Mouse (Mus musculus) embryonic facial prominence, embryonic 11.5 days (tissue): Measurements from ENCODE around the gene Akap12. TPM values are rescaled to one million over a fixed set of nuclear protein-coding genes. Genes with fewer than 3 reads are reported as not detected.

Experiments
- ATAC-seq: fragments of 200-750 bp; cut with Nextera tagmentation; replicated peaks from 2 replicates; pipeline ENCODE4 v1.8.0; 2017; ENCODE audit warnings: low read depth; ENCODE audit not compliant: insufficient number of reproducible peaks, low FRiP score, low TSS enrichment
- DNase-seq: peaks from one replicate; pipeline ENCODE4 v3.0.0-alpha.2; 2015; ENCODE audit warnings: low spot score
- H3K27ac ChIP-seq: fragments of 300-500 bp; sonication (generic); replicated peaks from 2 replicates; pipeline ENCODE4 v1.5.1; 2014; ENCODE audit warnings: mild to moderate bottlenecking, low read depth, low read length, control low read depth
- H3K27me3 ChIP-seq: fragments of 300-500 bp; sonication (generic); 2 replicates; pipeline ENCODE4 v1.6.1; 2014; ENCODE audit warnings: mild to moderate bottlenecking, low read length, moderate library complexity, mixed read lengths; ENCODE audit not compliant: control insufficient read depth, insufficient read depth
- H3K36me3 ChIP-seq: fragments of 300-500 bp; sonication (generic); replicated peaks from 2 replicates; pipeline ENCODE4 v1.6.1; 2014; ENCODE audit warnings: low read depth, mild to moderate bottlenecking, low read length, moderate library complexity, mixed read lengths; ENCODE audit not compliant: control insufficient read depth, insufficient read depth
- H3K4me1 ChIP-seq: fragments of 300-500 bp; sonication (generic); 2 replicates; pipeline ENCODE4 v1.6.1; 2014; ENCODE audit warnings: low read length, mixed read lengths; ENCODE audit not compliant: control insufficient read depth, insufficient read depth
- H3K4me2 ChIP-seq: fragments of 300-500 bp; sonication (generic); 2 replicates; pipeline ENCODE4 v1.6.1; 2014; ENCODE audit warnings: low read depth, mild to moderate bottlenecking, control low read depth, low read length, moderate library complexity
- H3K4me3 ChIP-seq: fragments of 300-500 bp; sonication (generic); 2 replicates; pipeline ENCODE4 v1.5.1; 2014; ENCODE audit warnings: low read depth, low read length, control low read depth
- H3K9ac ChIP-seq: fragments of 300-500 bp; sonication (generic); replicated peaks from 2 replicates; pipeline ENCODE4 v1.6.1; 2014; ENCODE audit warnings: mild to moderate bottlenecking, control low read depth, low read length
- H3K9me3 ChIP-seq: fragments of 300-500 bp; sonication (generic); replicated peaks from 2 replicates; pipeline ENCODE4 v1.6.1; 2016; ENCODE audit warnings: mild to moderate bottlenecking, low read length, inconsistent platforms, mixed read lengths; ENCODE audit not compliant: control insufficient read depth
- WGBS: fragments of 180-500 bp; shearing (Covaris S2); extraction: QIAGEN DNeasy Blood & Tissue Kit; methylation state at CpG from one replicate; pipeline ENCODE4 v1.1.7; 2014; 5-methylcytosine and 5-hydroxymethylcytosine counted together
- polyA plus RNA-seq: library from polyadenylated mRNA; unstranded; fragments of >200 nt; fragmentation: Nextera tagmentation; extraction: Ambion mirVana; gene quantifications from 2 replicates; pipeline ENCODE4 v1.2.1, GENCODE M21; 2014

Akap12 gene
- polyA plus RNA-seq, 1 experiment from 2014 or later, result 24.4 TPM

- H3K9me3 ChIP-seq, result no peaks in the 10 kb centered on the region
- no peak overlapping the region for H3K27ac ChIP-seq
- DNase-seq (no peak), ATAC-seq (no peak)
- H3K4me1 ChIP-seq, result no peaks in the 10 kb centered on the region
- H3K4me2 ChIP-seq, result no peak overlapping the region
- H3K9ac ChIP-seq, result no peak overlapping the region
- no peak overlapping the region for H3K4me3 ChIP-seq
- H3K27me3 ChIP-seq, result no peaks in the 10 kb centered on the region
- no peaks in the 10 kb centered on the region for H3K36me3 ChIP-seq
- WGBS, result 89% methylated on average over 7 of the region's 7 CpGs
Measured at GRCm38 (mm10) chr10:4384244-4384643, 118.1 kb downstream of the Akap12 start.

- WGBS, result under 1% methylated on average over 53 of the region's 133 CpGs
- H3K27ac ChIP-seq, result peak overlapping the region; percentile 99
- peak; percentile 94 for ATAC-seq
Measured at GRCm38 (mm10) chr10:4386609-4387591, 120.7 kb downstream of the Akap12 start.

GRCm38 (mm10) chr10:4387701-4388383 lies 121.7 kb downstream of the Akap12 start, which contains the start of gene Zbtb2:
Gene Zbtb2, minus strand, starts transcription at chr10:4388108.
- peak within 1 kb of the TSS; percentile 98 for H3K9ac ChIP-seq
- no peak for ATAC-seq
- under 1% methylated on average over 42 of the region's 87 CpGs for WGBS
- peak within 1 kb of the TSS; percentile 99 for H3K27ac ChIP-seq
- H3K36me3 ChIP-seq, result no peaks in the 10 kb centered on the region
- H3K4me3 ChIP-seq, result peak within 1 kb of the TSS; percentile 97
- H3K27me3 ChIP-seq, result no peaks in the 10 kb centered on the region
- H3K4me1 ChIP-seq, result peaks cover 2% of the 10 kb centered on the region; the same call in 1 of the 2 replicates
- no peaks in the 10 kb centered on the region for H3K9me3 ChIP-seq
- H3K4me2 ChIP-seq, result peak within 1 kb of the TSS; percentile 84
- peak; percentile 71 for DNase-seq

More at GRCm38 (mm10) chr10:4386609-4387591, 120.7 kb downstream of the Akap12 start:
- Histone ChIP-seq H3K9me3 (no peaks in the 10 kb centered on the region), H3K9ac (peak overlapping the region; percentile 98), H3K36me3 (no peaks in the 10 kb centered on the region), H3K4me3 (peak overlapping the region; percentile 97), H3K4me2 (peak overlapping the region; percentile 84), H3K4me1 (peaks cover 2% of the 10 kb centered on the region; the same call in 1 of the 2 replicates), H3K27me3 (no peaks in the 10 kb centered on the region)
- peak; percentile 98 for DNase-seq

- Histone ChIP-seq H3K27ac (peak overlapping the region; percentile 99), H3K27me3 (no peaks in the 10 kb centered on the region), H3K4me2 (peak overlapping the region; percentile 84), H3K4me1 (peaks cover 2% of the 10 kb centered on the region; the same call in 1 of the 2 replicates), H3K36me3 (no peaks in the 10 kb centered on the region), H3K4me3 (peak overlapping the region; percentile 97), H3K9me3 (no peaks in the 10 kb centered on the region), H3K9ac (peak overlapping the region; percentile 98)
- WGBS, result 1% methylated on average over 19 of the region's 19 CpGs
- DNase-seq (peak; percentile 19), ATAC-seq (no peak)
Measured at GRCm38 (mm10) chr10:4388384-4388745, 122.2 kb downstream of the Akap12 start.

GRCm38 (mm10) chr10:4389036-4389435 lies 122.9 kb downstream of the Akap12 start:
- Histone ChIP-seq H3K9ac (peak overlapping the region; percentile 98), H3K4me3 (peak overlapping the region; percentile 97), H3K9me3 (no peaks in the 10 kb centered on the region), H3K4me1 (peaks cover 2% of the 10 kb centered on the region; the same call in 1 of the 2 replicates), H3K4me2 (peak overlapping the region; percentile 84), H3K27ac (no peak overlapping the region), H3K36me3 (no peaks in the 10 kb centered on the region), H3K27me3 (no peaks in the 10 kb centered on the region)
- no peak for DNase-seq
- WGBS, result 33% methylated on average over 10 of the region's 10 CpGs
- no peak for ATAC-seq

- Histone ChIP-seq H3K9ac (no peak overlapping the region), H3K4me3 (peak overlapping the region; percentile 97; the same call in 1 of the 2 replicates)
Measured at GRCm38 (mm10) chr10:4389461-4390112, 123.4 kb downstream of the Akap12 start.

GRCm38 (mm10) chr10:4390550-4390949 lies 124.4 kb downstream of the Akap12 start:
- ATAC-seq, result no peak
- no peak overlapping the region for H3K27ac ChIP-seq
- DNase-seq, result no peak
- no peaks in the 10 kb centered on the region for H3K9me3 ChIP-seq
- no peak overlapping the region for H3K4me3 ChIP-seq
- H3K4me2 ChIP-seq, result no peak overlapping the region
- peaks cover 2% of the 10 kb centered on the region; the same call in 1 of the 2 replicates for H3K4me1 ChIP-seq
- no peaks in the 10 kb centered on the region for H3K36me3 ChIP-seq
- H3K27me3 ChIP-seq, result no peaks in the 10 kb centered on the region
- 74% methylated on average over 2 of the region's 2 CpGs for WGBS
- no peak overlapping the region for H3K9ac ChIP-seq

More at GRCm38 (mm10) chr10:4389461-4390112, 123.4 kb downstream of the Akap12 start:
- H3K4me1 ChIP-seq, result peaks cover 2% of the 10 kb centered on the region; the same call in 1 of the 2 replicates
- no peak for DNase-seq
- WGBS, result 60% methylated on average over 5 of the region's 5 CpGs
- ATAC-seq, result no peak
- peak overlapping the region; percentile 84 for H3K4me2 ChIP-seq
- no peaks in the 10 kb centered on the region for H3K36me3 ChIP-seq
- H3K27ac ChIP-seq, result no peak overlapping the region
- no peaks in the 10 kb centered on the region for H3K9me3 ChIP-seq
- H3K27me3 ChIP-seq, result no peaks in the 10 kb centered on the region
